Mouse (Mus musculus): ENCODE results near the gene Wdr1.

Wdr1 gene

GRCm38 (mm10) chr5:38543496-38544217, 19.4 kb downstream of the Wdr1 start:
- no peak for DNase-seq

GRCm38 (mm10) chr5:38541728-38542127, 21.3 kb downstream of the Wdr1 start:
- DNase-seq, result no peak

- DNase-seq, result no peak
Observed at GRCm38 (mm10) chr5:38540898-38541297, 22.1 kb downstream of the Wdr1 start.

- no peak for DNase-seq
Observed at GRCm38 (mm10) chr5:38538508-38538907, 24.5 kb downstream of the Wdr1 start.

- no peak for DNase-seq
Observed at GRCm38 (mm10) chr5:38537845-38538244, 25.2 kb downstream of the Wdr1 start.

GRCm38 (mm10) chr5:38536822-38537221, 26.2 kb downstream of the Wdr1 start:
- no peak for DNase-seq

GRCm38 (mm10) chr5:38532084-38532483, 30.9 kb downstream of the Wdr1 start:
- DNase-seq, result no peak

GRCm38 (mm10) chr5:38529724-38530428, 33.1 kb downstream of the Wdr1 start:
- no peak for DNase-seq

GRCm38 (mm10) chr5:38522977-38523376, 40.0 kb downstream of the Wdr1 start:
- DNase-seq, result no peak

GRCm38 (mm10) chr5:38520838-38521237, 42.2 kb downstream of the Wdr1 start:
- DNase-seq, result no peak

- peak; percentile 45 for DNase-seq
Observed at GRCm38 (mm10) chr5:38516267-38516666, 46.8 kb downstream of the Wdr1 start.

GRCm38 (mm10) chr5:38512991-38513390, 50.0 kb downstream of the Wdr1 start:
- DNase-seq, result no peak

- no peak for DNase-seq
Observed at GRCm38 (mm10) chr5:38509568-38509967, 53.5 kb downstream of the Wdr1 start.

- no peak for DNase-seq
Observed at GRCm38 (mm10) chr5:38505435-38505765, 57.6 kb downstream of the Wdr1 start.

GRCm38 (mm10) chr5:38504747-38505434, 58.1 kb downstream of the Wdr1 start:
- DNase-seq, result no peak

GRCm38 (mm10) chr5:38504116-38504515, 58.9 kb downstream of the Wdr1 start:
- DNase-seq, result no peak

GRCm38 (mm10) chr5:38502992-38503391, 60.0 kb downstream of the Wdr1 start, which contains the start of gene Slc2a9:
Gene Slc2a9, minus strand, starts transcription at chr5:38503143.
- no peak for DNase-seq

- no peak for DNase-seq
Observed at GRCm38 (mm10) chr5:38500043-38500442, 63.0 kb downstream of the Wdr1 start.

GRCm38 (mm10) chr5:38499316-38499811, 63.7 kb downstream of the Wdr1 start:
- no peak for DNase-seq

GRCm38 (mm10) chr5:38498479-38498878, 64.5 kb downstream of the Wdr1 start:
- DNase-seq, result no peak

- no peak for DNase-seq
Observed at GRCm38 (mm10) chr5:38496491-38497057, 66.4 kb downstream of the Wdr1 start.

GRCm38 (mm10) chr5:38493890-38494289, 69.1 kb downstream of the Wdr1 start:
- DNase-seq, result no peak

- no peak for DNase-seq
Observed at GRCm38 (mm10) chr5:38491763-38492162, 71.3 kb downstream of the Wdr1 start.
